Mouse (Mus musculus) forebrain, embryonic 15.5 days (tissue): ENCODE data around the gene Prss23. TPM values are rescaled to one million over a fixed set of nuclear protein-coding genes. Genes with fewer than 3 reads are reported as not detected.
A peak's percentile ranks its signal among the peaks of the same experiment; 100 is the strongest.

Experiments used
- ATAC-seq: fragments of 200-750 bp; cut with Nextera tagmentation; replicated peaks from 2 replicates; pipeline ENCODE4 v1.8.0; 2017; ENCODE audit warnings: mild to moderate bottlenecking, moderate TSS enrichment, moderate library complexity
- H3K27ac ChIP-seq: fragments of 300-500 bp; sonication (generic); replicated peaks from 2 replicates; pipeline ENCODE4 v1.5.1; 2015; ENCODE audit warnings: mild to moderate bottlenecking, inconsistent platforms
- H3K27me3 ChIP-seq: fragments of 300-500 bp; sonication (generic); 2 replicates; pipeline ENCODE4 v1.6.1; 2015; ENCODE audit warnings: inconsistent platforms
- H3K36me3 ChIP-seq: fragments of 300-500 bp; sonication (generic); 2 replicates; pipeline ENCODE4 v1.6.1; 2015; ENCODE audit warnings: mild to moderate bottlenecking, inconsistent platforms
- H3K4me1 ChIP-seq: fragments of 300-500 bp; sonication (generic); 2 replicates; pipeline ENCODE4 v1.6.1; 2015; ENCODE audit warnings: inconsistent platforms
- H3K4me2 ChIP-seq: fragments of 300-500 bp; sonication (generic); replicated peaks from 2 replicates; pipeline ENCODE4 v1.6.1; 2015; ENCODE audit warnings: mild to moderate bottlenecking, inconsistent platforms
- H3K4me3 ChIP-seq: fragments of 300-500 bp; sonication (generic); 2 replicates; pipeline ENCODE4 v1.5.1; 2015; ENCODE audit warnings: mild to moderate bottlenecking, inconsistent platforms
- H3K9ac ChIP-seq: fragments of 300-500 bp; sonication (generic); replicated peaks from 2 replicates; pipeline ENCODE4 v1.6.1; 2015; ENCODE audit warnings: mild to moderate bottlenecking, inconsistent platforms
- H3K9me3 ChIP-seq: fragments of 300-500 bp; sonication (generic); 2 replicates; pipeline ENCODE4 v1.6.1; 2016; ENCODE audit warnings: inconsistent platforms
- WGBS: fragments of 180-500 bp; shearing (Covaris S2); methylation state at CpG from one replicate; pipeline ENCODE4 v1.1.7; 2015; ENCODE audit warnings: mixed read lengths; 5-methylcytosine and 5-hydroxymethylcytosine counted together
- polyA plus RNA-seq: library from polyadenylated mRNA; unstranded; fragments of >200 nt; fragmentation: Nextera tagmentation; extraction: Ambion mirVana; gene quantifications from 2 replicates; pipeline ENCODE4 v1.2.1, GENCODE M21; 2015

The Prss23 gene
- 10.6 and 12.5 TPM in 2 replicates for polyA plus RNA-seq

DNA sequence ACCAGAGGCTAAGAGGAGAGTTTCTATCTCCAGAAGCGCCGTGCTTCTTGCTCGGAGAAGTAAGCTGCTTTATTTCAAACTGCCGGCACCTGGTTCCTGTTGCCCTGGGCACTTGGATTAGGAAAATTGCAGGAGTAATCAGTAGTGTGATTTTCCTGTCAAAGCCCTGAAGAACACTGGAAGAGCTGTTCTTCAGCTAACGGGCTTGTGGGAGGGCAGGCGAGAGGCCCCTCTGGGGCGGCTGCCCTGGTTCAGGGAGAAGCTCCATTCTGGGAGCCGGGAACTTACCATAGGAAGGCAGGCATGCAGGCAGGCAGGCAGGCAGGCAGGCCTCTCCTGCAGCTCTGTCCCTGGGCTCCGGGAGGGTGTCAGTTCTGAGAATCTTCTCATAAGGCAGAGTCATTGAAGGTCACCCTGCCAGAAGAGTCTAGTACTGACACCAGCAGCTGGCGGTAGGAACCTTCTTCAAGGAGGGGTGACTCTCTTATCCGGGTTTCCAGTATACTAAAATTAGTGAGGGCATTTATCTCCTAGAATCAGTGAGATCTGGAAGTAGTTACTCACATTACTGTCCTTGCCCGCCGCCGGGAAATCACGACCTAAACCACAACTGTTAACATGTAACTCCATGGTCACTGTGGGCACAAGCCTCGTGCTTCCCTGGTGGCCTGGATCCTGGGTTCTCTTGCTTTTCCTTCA lies at the start of gene Prss23:
Prss23 (minus strand) TSS at position 457 of the 699 bp plus-strand sequence.
- no peaks in the 10 kb centered on the region for H3K36me3 ChIP-seq
- WGBS, result 67% methylated on average over 16 of the region's 16 CpGs
- no peak for ATAC-seq

DNA sequence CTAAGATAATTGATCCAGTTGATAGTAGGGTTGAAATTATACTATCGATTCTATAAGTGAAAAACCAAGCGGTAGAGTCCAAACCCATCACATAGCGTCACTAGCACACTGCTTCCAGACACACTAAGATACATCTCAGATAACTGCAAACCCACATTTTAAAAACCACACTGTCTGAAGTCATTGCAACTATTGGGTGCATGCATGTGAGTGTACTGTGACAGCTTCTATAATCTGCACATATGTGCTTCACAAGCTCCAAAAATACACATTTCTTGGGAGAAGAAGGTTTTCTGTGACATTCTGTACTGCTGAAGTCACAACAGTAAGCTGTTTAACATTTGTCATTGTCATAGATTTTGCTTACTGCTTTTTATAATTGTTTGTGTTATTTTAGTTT lies 49.1 kb upstream of the Prss23 start:
- 94% methylated on average over 3 of the region's 3 CpGs for WGBS
- Histone ChIP-seq H3K9me3 (no peaks in the 10 kb centered on the region), H3K27ac (no peak overlapping the region), H3K4me3 (no peak overlapping the region), H3K4me1 (no peaks in the 10 kb centered on the region), H3K36me3 (no peaks in the 10 kb centered on the region), H3K4me2 (no peak overlapping the region), H3K9ac (no peak overlapping the region), H3K27me3 (no peaks in the 10 kb centered on the region)
- no peak for ATAC-seq

More for the DNA sequence above, at the start of gene Prss23:
- no peaks in the 10 kb centered on the region for H3K9me3 ChIP-seq
- no peak within 1 kb of the TSS for H3K9ac ChIP-seq
- no peaks in the 10 kb centered on the region for H3K27me3 ChIP-seq
- no peaks in the 10 kb centered on the region for H3K4me1 ChIP-seq
- no peak within 1 kb of the TSS for H3K4me3 ChIP-seq
- no peak within 1 kb of the TSS for H3K4me2 ChIP-seq
- no peak within 1 kb of the TSS for H3K27ac ChIP-seq

DNA sequence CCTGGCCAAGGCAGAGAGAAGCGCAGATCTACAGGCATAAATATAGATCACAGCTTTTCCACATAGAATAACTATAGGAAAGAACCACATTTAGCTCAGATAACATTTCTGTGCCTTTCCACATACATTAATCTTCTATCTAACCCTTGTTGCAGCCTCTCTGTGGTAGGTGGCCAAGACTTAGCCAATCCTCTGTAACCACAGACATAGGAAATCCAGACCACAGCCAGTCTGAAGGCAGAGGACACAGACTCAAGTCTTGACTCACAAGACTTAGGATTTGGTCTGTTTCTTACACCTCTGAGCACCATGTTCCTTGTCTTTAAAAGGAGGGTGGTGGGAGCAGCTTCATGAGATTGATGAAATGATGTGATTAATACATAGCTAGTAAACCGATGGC lies 37.6 kb upstream of the Prss23 start:
- H3K9ac ChIP-seq, result no peak overlapping the region
- H3K4me3 ChIP-seq, result no peak overlapping the region
- ATAC-seq, result no peak
- WGBS, result 89% methylated on average over 2 of the region's 2 CpGs
- H3K9me3 ChIP-seq, result no peaks in the 10 kb centered on the region
- H3K27me3 ChIP-seq, result no peaks in the 10 kb centered on the region
- H3K4me1 ChIP-seq, result no peaks in the 10 kb centered on the region
- H3K4me2 ChIP-seq, result no peak overlapping the region
- H3K27ac ChIP-seq, result no peak overlapping the region
- no peaks in the 10 kb centered on the region for H3K36me3 ChIP-seq

DNA sequence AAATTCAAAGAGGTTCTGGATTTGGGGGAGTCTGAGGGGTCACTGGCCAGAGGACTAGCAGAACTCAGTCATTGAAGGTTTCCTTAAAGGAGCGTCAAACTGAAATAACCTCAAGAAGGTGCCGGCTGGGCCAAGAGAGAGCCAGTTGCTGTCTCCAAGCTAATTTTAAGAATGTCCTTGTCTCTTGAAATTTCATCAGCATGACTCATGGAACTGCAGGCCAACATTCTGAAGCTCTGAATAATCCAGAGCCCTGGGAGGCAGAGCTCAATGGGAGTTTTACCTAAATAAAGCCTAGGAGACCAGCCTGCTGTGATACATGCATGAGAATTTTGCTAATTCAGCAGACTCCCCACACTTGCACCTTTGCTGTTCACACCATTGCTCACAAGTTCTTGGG lies 36.5 kb upstream of the Prss23 start:
- no peak for ATAC-seq
- 92% methylated on average over 2 of the region's 2 CpGs for WGBS
- H3K4me2 ChIP-seq, result no peak overlapping the region
- no peaks in the 10 kb centered on the region for H3K4me1 ChIP-seq
- H3K4me3 ChIP-seq, result no peak overlapping the region
- no peaks in the 10 kb centered on the region for H3K9me3 ChIP-seq
- no peak overlapping the region for H3K9ac ChIP-seq
- H3K27me3 ChIP-seq, result no peaks in the 10 kb centered on the region
- H3K27ac ChIP-seq, result no peak overlapping the region
- H3K36me3 ChIP-seq, result no peaks in the 10 kb centered on the region

DNA sequence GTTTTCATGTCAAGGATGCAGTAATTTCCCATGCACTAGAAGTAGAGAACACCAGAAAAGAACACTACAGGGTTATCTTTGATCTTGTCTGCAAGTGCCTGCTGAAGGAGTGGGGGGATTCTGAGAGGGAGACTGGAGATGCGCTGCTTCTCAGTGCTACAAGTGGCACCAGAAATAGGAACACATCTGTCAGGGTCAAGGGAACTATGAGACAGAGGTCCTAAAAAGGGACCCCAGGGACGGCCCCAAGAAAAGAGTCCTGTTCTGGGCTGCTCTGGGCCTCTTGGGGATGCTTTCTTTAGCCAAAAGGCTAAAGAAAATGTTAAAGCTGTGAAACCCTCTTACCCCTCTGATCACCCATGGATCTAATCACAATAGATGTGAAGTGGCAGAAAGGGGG lies 35.2 kb upstream of the Prss23 start:
- no peaks in the 10 kb centered on the region for H3K9me3 ChIP-seq
- no peak for ATAC-seq
- 77% methylated on average over 2 of the region's 2 CpGs for WGBS

DNA sequence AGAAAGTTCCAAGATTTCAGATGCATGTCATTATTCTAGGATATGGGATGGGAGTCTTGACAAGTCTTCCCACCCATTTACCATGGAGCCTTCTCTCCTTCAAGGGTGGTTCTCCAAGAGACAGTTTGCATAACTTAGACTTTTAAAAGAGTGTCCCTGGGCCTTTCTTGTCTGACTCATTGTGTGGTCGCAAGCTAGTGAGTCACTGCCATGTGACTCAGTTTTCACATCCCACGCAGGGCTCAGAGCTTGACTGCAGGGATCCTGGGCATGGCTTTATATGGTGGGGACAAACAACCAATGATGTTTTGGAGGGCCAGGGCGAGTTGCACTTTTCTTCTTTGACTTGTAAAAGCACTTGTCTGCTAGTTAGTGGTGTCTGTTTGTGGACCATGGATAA lies 34.0 kb upstream of the Prss23 start:
- H3K27ac ChIP-seq, result no peak overlapping the region
- no peaks in the 10 kb centered on the region for H3K9me3 ChIP-seq
- H3K4me3 ChIP-seq, result no peak overlapping the region
- WGBS, result 80% methylated on average over 3 of the region's 3 CpGs
- H3K9ac ChIP-seq, result no peak overlapping the region
- H3K36me3 ChIP-seq, result no peaks in the 10 kb centered on the region
- no peak overlapping the region for H3K4me2 ChIP-seq
- H3K27me3 ChIP-seq, result no peaks in the 10 kb centered on the region
- no peaks in the 10 kb centered on the region for H3K4me1 ChIP-seq
- ATAC-seq, result no peak

More for the DNA sequence above, 35.2 kb upstream of the Prss23 start:
- Histone ChIP-seq H3K36me3 (no peaks in the 10 kb centered on the region), H3K9ac (no peak overlapping the region), H3K4me1 (no peaks in the 10 kb centered on the region), H3K4me2 (no peak overlapping the region), H3K27me3 (no peaks in the 10 kb centered on the region), H3K4me3 (no peak overlapping the region), H3K27ac (no peak overlapping the region)

DNA sequence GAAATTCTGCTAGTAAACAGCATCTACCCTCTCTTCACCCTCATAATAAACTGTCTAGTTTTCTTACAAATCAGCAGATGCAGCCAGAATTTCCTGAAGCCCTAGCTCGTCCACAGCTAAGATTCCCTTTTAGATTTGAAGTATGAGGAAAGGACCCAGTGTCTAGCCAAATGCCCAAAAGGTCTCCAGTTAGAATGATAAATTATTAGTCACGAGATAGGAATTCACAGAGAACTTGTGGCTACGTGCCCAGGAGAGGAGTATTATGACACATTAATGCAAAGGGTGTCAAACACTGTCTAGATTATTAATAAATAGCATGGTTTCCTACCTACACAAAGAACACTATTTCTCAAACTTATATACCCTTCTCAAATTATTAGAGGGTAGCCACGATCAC lies 32.6 kb upstream of the Prss23 start:
- H3K4me1 ChIP-seq, result no peaks in the 10 kb centered on the region
- H3K4me2 ChIP-seq, result no peak overlapping the region
- H3K9me3 ChIP-seq, result no peaks in the 10 kb centered on the region
- no peak for ATAC-seq
- H3K36me3 ChIP-seq, result no peaks in the 10 kb centered on the region
- H3K9ac ChIP-seq, result no peak overlapping the region
- no peaks in the 10 kb centered on the region for H3K27me3 ChIP-seq
- no peak overlapping the region for H3K27ac ChIP-seq
- H3K4me3 ChIP-seq, result no peak overlapping the region
- WGBS, result 80% methylated on average over 4 of the region's 4 CpGs

DNA sequence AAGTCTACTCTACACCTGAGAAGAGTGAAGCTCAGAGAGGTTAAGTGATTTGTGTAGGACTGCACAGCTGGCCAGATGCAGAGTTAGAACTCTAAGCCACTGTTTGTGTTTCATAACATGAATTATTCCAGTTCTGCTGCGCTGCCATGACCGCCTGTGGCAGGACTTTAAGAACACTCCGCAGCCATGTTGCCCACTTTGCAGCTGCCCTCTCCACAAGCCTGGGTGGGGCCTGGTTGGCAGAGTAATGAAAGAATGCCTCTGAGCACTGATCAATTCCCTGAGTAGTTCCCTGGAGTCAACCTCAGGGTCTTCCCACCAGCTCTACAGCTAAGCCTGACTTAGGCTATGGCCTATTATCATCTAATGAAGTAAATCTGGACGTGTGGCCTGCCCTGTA lies 32.1 kb upstream of the Prss23 start:
- Histone ChIP-seq H3K9ac (no peak overlapping the region), H3K9me3 (no peaks in the 10 kb centered on the region), H3K36me3 (no peaks in the 10 kb centered on the region), H3K4me2 (no peak overlapping the region), H3K27me3 (no peaks in the 10 kb centered on the region), H3K27ac (no peak overlapping the region), H3K4me3 (no peak overlapping the region), H3K4me1 (no peaks in the 10 kb centered on the region)
- WGBS, result 83% methylated on average over 4 of the region's 4 CpGs
- no peak; the same call in 1 of the 2 replicates for ATAC-seq

DNA sequence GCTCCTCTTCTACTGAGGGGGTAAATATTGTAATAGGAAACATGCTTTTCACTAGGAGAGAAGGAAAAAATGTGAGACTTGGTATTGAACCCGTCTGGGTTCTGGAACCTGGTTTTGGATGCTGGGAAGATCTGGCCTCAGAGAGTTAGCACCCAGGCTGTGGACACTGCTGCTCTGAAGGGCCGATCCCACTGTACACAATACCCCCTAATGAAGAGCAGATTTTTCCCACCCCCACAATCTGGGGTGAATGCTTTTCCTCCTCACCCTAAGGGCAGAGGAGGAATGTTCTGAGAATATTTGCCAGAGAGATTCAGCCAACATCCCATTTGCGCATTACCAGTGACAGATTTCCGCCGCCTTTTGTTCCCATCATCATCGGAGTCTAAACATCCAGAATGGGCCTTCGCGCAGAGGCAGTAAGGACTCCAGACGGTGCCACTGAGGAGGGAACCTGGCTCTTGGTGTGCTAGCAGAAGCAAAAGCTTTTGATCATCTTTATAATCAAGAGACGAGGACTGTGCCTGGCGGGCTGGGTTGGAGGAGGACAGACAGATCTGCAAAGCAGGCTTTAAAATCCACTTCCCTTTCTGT lies 31.6 kb upstream of the Prss23 start:
- no peaks in the 10 kb centered on the region for H3K9me3 ChIP-seq
- no peaks in the 10 kb centered on the region for H3K4me1 ChIP-seq
- H3K4me3 ChIP-seq, result no peak overlapping the region
- whole genome bisulfite sequencing, result 74% methylated on average over 11 of the region's 11 CpGs
- no peak overlapping the region for H3K9ac ChIP-seq
- H3K4me2 ChIP-seq, result no peak overlapping the region
- H3K36me3 ChIP-seq, result no peaks in the 10 kb centered on the region
- H3K27me3 ChIP-seq, result no peaks in the 10 kb centered on the region
- H3K27ac ChIP-seq, result no peak overlapping the region
- ATAC-seq, result peak; percentile 60; the same call in 1 of the 2 replicates

DNA sequence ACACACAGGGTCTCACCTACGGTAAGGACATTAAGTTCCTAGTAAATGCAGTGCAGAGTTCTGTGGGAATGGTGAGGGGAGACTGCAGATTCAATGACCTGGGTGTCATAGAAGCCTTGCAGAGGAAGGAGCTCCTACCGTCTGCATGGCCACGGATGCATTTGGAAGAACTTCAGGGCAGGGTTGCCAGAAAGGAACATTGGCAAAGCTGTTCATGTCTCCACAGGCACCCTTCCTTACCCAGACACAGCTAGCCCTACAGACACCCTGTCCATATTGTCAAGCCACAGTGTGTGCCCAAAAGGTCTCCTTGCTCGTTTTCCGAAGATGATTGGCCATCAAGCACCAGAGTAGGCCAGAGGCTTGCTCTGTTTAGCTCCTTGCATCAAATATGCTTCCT lies 30.1 kb upstream of the Prss23 start:
- H3K9me3 ChIP-seq, result no peaks in the 10 kb centered on the region
- no peak overlapping the region for H3K4me2 ChIP-seq
- H3K27ac ChIP-seq, result no peak overlapping the region
- no peak overlapping the region for H3K9ac ChIP-seq
- no peaks in the 10 kb centered on the region for H3K4me1 ChIP-seq
- no peaks in the 10 kb centered on the region for H3K27me3 ChIP-seq
- H3K36me3 ChIP-seq, result no peaks in the 10 kb centered on the region
- ATAC-seq, result no peak
- WGBS, result 83% methylated on average over 5 of the region's 5 CpGs
- H3K4me3 ChIP-seq, result no peak overlapping the region

DNA sequence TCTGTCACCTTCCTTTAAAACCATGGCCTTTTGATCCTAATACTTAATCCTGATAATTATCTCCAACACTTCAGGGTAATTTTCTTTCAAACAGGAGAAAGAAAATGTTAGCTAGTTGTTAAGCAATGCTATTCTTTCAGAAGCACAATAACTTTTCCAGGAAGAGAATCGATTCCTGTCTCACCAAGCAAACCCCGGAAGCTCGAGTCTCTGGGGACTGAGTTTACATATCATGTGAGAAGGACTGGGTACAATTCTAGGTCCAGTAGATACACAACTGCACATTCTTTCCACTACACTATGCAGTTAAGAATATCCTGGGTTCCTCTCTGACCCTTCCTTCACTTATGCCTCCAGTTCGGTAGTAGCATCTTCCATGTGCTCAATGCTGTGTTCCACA lies 29.7 kb upstream of the Prss23 start:
- no peak for ATAC-seq
- no peak overlapping the region for H3K4me2 ChIP-seq

DNA sequence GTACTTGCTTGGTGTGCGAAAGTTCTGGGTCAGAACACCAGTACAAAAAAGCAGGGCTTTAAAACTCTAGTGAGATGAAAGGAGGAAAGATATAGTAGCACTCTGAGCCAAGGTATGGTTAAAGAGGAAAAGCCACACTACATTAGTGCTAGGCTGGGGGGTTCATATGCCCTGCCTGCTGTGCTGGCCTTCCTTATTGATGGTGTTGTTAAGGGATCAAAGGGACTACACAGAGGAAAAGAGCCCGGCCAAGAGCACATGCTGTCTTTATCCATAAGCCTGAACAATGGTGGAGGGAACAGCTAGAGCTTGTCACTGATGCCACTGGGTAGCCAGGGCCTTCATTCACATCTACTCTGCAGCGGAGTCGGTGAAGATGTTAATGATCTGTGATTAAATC lies 28.2 kb upstream of the Prss23 start:
- no peak overlapping the region for H3K4me2 ChIP-seq
- no peaks in the 10 kb centered on the region for H3K9me3 ChIP-seq
- WGBS, result 30% methylated on average over 4 of the region's 4 CpGs
- no peaks in the 10 kb centered on the region for H3K36me3 ChIP-seq
- no peak overlapping the region for H3K4me3 ChIP-seq
- no peak overlapping the region for H3K27ac ChIP-seq
- no peak for ATAC-seq
- no peaks in the 10 kb centered on the region for H3K4me1 ChIP-seq
- no peak overlapping the region for H3K9ac ChIP-seq
- no peaks in the 10 kb centered on the region for H3K27me3 ChIP-seq

More for the DNA sequence above, 29.7 kb upstream of the Prss23 start:
- Histone ChIP-seq H3K9me3 (no peaks in the 10 kb centered on the region), H3K9ac (no peak overlapping the region), H3K27ac (no peak overlapping the region), H3K4me3 (no peak overlapping the region), H3K36me3 (no peaks in the 10 kb centered on the region), H3K27me3 (no peaks in the 10 kb centered on the region), H3K4me1 (no peaks in the 10 kb centered on the region)
- WGBS, result 52% methylated on average over 4 of the region's 4 CpGs

DNA sequence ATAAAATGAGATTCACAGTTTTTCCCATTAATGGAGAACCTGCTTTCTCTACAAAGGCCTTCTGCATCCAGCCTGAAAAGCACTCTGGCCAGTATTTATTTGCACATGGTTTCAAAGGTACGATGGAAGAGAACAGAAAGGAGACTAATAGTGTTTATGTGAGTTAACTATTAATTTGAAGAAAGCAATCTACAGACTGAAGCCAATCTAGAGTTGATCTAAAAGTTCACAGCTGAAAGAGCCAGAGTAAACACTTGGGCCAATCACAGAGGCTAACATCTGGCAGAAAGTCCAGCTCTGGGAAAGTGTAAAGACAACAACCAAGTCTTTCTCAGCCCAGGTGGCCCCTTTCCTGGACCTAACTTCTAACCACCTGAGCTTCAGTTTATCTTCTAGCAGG lies 27.1 kb upstream of the Prss23 start:
- Histone ChIP-seq H3K4me3 (no peak overlapping the region), H3K9ac (no peak overlapping the region), H3K27me3 (no peaks in the 10 kb centered on the region), H3K9me3 (no peaks in the 10 kb centered on the region), H3K36me3 (no peaks in the 10 kb centered on the region), H3K27ac (no peak overlapping the region), H3K4me2 (no peak overlapping the region), H3K4me1 (no peaks in the 10 kb centered on the region)
- ATAC-seq, result no peak
- 79% methylated on average over 1 of the region's 1 CpGs for WGBS
